Mouse (Mus musculus) embryonic facial prominence, embryonic 15.5 days (tissue): ENCODE measurements around the gene St7l. TPM values are rescaled to one million over a fixed set of nuclear protein-coding genes. Genes with fewer than 3 reads are reported as not detected.

Experiments
- ATAC-seq: fragments of 200-750 bp; cut with Nextera tagmentation; 2 replicates; pipeline ENCODE4 v1.8.0; 2017; ENCODE audit warnings: low read depth, moderate TSS enrichment; ENCODE audit not compliant: insufficient number of reproducible peaks, low FRiP score, low TSS enrichment
- H3K27ac ChIP-seq: fragments of 300-500 bp; sonication (generic); replicated peaks from 2 replicates; pipeline ENCODE4 v1.5.1; 2015; ENCODE audit warnings: mild to moderate bottlenecking, inconsistent platforms
- H3K27me3 ChIP-seq: fragments of 300-500 bp; sonication (generic); 2 replicates; pipeline ENCODE4 v1.6.1; 2015; ENCODE audit warnings: inconsistent platforms
- H3K36me3 ChIP-seq: fragments of 300-500 bp; sonication (generic); 2 replicates; pipeline ENCODE4 v1.6.1; 2015; ENCODE audit warnings: mild to moderate bottlenecking, inconsistent platforms
- H3K4me1 ChIP-seq: fragments of 300-500 bp; sonication (generic); 2 replicates; pipeline ENCODE4 v1.6.1; 2015; ENCODE audit warnings: inconsistent platforms
- H3K4me2 ChIP-seq: fragments of 300-500 bp; sonication (generic); replicated peaks from 2 replicates; pipeline ENCODE4 v1.6.1; 2015; ENCODE audit warnings: mild to moderate bottlenecking, inconsistent platforms
- H3K4me3 ChIP-seq: fragments of 300-500 bp; sonication (generic); replicated peaks from 2 replicates; pipeline ENCODE4 v1.5.1; 2015; ENCODE audit warnings: mild to moderate bottlenecking, inconsistent platforms
- H3K9ac ChIP-seq: fragments of 300-500 bp; sonication (generic); 2 replicates; pipeline ENCODE4 v1.6.1; 2015; ENCODE audit warnings: inconsistent platforms
- H3K9me3 ChIP-seq: fragments of 300-500 bp; sonication (generic); replicated peaks from 2 replicates; pipeline ENCODE4 v1.6.1; 2016; ENCODE audit warnings: inconsistent platforms
- WGBS: fragments of 180-500 bp; shearing (Covaris S2); methylation state at CpG from one replicate; pipeline ENCODE4 v1.1.7; 2015; 5-methylcytosine and 5-hydroxymethylcytosine counted together
- polyA plus RNA-seq: library from polyadenylated mRNA; unstranded; fragments of >200 nt; fragmentation: Nextera tagmentation; extraction: Ambion mirVana; gene quantifications from 2 replicates; pipeline ENCODE4 v1.2.1, GENCODE M21; 2015

The St7l gene
- polyA plus RNA-seq, 1 experiment from 2014 or later: 42.4 TPM

DNA sequence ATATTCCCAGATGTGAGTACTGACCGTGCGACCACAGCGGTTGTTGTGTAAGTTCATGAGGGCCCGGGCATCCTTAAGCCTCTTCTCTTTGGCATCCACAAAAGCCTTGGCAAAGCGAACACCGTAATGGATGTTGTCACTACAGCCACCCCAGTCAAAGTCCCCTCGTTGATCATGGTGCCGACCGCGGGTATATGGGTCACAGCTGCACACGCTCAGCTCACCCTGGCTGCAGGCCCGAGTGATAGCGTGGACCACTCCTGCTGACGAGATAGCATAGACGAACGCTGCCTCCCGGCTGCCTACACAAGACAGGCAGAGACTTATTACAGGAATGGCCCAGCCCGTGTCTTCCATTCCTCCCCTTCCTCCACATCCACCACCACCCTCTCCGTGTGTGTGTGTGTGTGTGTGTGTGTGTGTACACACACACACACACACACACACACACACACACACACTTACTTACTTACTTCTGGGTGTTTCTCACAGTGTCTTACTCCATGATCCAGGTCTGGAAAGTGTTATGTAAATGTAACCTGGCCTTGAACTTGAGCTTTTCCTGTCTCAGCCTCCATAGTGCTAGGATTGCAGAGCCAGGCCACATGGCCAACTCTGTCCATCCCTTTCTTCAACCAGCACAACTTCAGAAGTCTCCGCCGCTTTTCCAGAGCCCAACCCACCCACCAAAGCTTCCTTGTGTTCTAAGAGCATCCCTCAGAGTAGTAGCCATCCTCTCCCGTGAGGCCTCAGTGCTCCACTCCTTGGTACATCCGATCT lies 89.3 kb downstream of the St7l start:
- H3K4me2 ChIP-seq: no peak overlapping the region
- H3K27me3 ChIP-seq: no peaks in the 10 kb centered on the region
- H3K27ac ChIP-seq: no peak overlapping the region
- H3K4me1 ChIP-seq: peaks cover 6% of the 10 kb centered on the region; the same call in 1 of the 2 replicates
- H3K4me3 ChIP-seq: no peak overlapping the region
- ATAC-seq: no peak
- 92% methylated on average over 23 of the region's 23 CpGs for WGBS
- H3K9ac ChIP-seq: no peak overlapping the region
- H3K36me3 ChIP-seq: peaks cover 26% of the 10 kb centered on the region
- H3K9me3 ChIP-seq: no peaks in the 10 kb centered on the region

DNA sequence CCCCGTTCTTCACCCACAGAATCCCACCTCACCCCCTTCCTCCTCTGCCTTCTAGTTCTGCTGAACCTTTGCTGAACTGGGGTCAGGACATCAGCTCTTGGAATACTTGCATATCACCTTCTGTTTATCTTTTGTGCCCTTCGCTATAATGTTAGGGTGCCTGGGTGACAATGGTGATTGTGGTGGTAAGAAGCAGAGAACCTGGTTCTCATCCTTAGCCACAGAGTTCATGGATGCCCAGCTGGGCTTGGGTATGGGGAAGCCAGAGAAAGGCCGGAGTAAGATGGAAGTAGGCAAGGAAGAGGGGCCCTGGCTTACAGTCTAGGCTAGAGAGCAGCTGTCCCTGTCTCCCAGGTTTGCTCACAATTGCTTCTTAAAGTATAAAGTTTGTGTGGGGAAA lies 90.3 kb downstream of the St7l start:
- ATAC-seq: no peak
- H3K4me3 ChIP-seq: no peak overlapping the region
- H3K27ac ChIP-seq: no peak overlapping the region
- no peak overlapping the region for H3K4me2 ChIP-seq
- no peaks in the 10 kb centered on the region for H3K9me3 ChIP-seq
- H3K4me1 ChIP-seq: peaks cover 6% of the 10 kb centered on the region; the same call in 1 of the 2 replicates
- WGBS: 88% methylated on average over 3 of the region's 3 CpGs
- peaks cover 7% of the 10 kb centered on the region for H3K27me3 ChIP-seq
- no peak overlapping the region for H3K9ac ChIP-seq
- peaks cover 26% of the 10 kb centered on the region for H3K36me3 ChIP-seq

DNA sequence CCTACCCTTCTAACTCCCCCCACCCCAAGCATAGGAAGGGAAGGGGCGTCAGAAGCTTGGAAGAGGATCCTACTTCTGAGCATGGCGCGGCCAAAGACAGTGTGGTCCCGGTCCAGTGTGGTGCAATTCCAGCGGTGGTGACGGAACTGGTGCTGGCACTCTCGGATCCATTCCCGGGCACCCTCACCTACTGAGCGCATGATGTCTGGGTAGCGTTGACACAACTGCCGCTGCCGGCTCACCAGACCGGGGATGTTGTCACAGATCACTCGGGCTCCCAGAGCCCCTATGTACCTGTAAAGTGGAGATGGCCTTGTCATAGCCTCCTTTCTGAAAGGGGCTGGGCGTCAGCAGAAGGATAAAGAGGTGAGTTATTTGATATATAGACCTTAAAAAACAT lies 90.7 kb downstream of the St7l start:
- Histone ChIP-seq H3K36me3 (peaks cover 25% of the 10 kb centered on the region), H3K9me3 (no peaks in the 10 kb centered on the region), H3K27ac (no peak overlapping the region), H3K9ac (no peak overlapping the region), H3K4me3 (no peak overlapping the region), H3K4me2 (no peak overlapping the region), H3K27me3 (peaks cover 8% of the 10 kb centered on the region), H3K4me1 (peaks cover 6% of the 10 kb centered on the region; the same call in 1 of the 2 replicates)
- 94% methylated on average over 15 of the region's 15 CpGs for WGBS
- no peak for ATAC-seq

DNA sequence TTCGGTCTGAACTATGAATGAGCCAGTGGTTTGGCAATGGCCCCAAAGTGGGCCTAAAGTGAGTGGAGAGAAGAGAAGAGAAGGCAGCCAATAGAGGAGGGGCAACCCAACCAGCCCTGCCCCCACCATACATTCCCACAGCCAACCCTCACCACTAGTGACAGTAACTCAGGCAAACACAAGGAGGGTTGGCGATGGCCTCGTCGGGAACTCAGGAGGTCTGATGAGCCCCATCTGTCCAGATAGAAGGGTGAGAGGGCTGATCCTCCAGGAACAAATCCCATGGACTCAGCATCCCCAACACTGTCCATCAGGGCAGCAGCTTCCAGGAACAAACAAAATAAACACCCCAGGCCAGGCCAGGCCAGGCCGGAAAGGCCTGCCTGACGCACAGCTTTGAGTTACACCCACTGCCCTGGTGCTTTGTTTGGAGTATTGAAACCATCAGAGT lies 92.4 kb downstream of the St7l start:
- H3K4me2 ChIP-seq: no peak overlapping the region
- H3K4me1 ChIP-seq: peaks cover 18% of the 10 kb centered on the region
- 67% methylated on average over 6 of the region's 6 CpGs for WGBS
- H3K36me3 ChIP-seq: peaks cover 13% of the 10 kb centered on the region
- peaks cover 19% of the 10 kb centered on the region for H3K27me3 ChIP-seq
- H3K9ac ChIP-seq: no peak overlapping the region
- H3K27ac ChIP-seq: no peak overlapping the region
- no peak for ATAC-seq
- H3K9me3 ChIP-seq: no peaks in the 10 kb centered on the region
- no peak overlapping the region for H3K4me3 ChIP-seq

DNA sequence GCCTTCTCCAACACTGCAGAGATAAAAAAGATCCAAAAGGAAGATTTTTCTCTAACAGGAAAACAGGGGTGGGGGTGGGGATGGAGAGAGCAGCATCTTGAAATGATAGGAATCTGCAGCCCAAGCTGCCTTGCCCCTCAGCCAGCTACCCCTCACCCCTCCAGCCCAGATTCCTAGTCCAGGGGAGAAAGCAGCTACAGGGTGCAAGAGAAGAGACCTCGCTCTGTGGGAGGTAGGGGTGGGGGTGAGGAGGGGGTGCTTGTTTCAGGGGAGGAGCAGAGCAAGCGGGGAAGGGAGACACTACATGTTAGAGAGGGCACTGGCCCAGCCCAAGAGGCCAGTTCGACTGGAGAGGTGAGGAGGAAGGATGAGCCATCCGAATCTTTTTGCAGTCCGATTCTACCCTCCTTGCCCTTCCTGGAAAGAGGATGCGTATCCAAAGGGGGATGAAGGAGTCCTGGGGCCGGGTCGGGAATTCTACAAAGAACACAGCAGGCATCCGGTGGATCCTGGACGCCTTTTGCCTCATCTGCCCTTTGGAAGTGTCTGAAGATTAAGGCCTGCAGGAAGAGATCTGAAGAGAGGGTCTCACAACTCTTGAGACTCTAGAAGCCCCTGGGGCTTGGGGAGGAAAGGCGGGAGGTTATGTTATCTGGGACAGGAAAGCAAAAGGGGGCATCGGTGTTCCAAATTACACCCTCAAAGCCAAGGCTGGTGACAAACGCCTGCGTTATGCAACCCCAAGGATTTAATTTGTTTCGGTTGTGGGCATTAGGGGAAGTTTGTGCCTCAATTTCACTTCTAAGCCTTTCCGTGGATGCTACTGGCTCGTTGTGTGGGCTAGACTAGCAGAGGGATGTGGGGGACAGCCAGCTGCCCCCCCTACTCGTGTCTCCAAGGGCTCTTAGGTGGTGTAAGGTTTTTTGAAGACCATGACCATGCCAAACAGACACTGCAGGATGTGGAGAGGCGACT lies 96.5 kb downstream of the St7l start:
- 11% methylated on average over 19 of the region's 19 CpGs for WGBS
- H3K9ac ChIP-seq: no peak overlapping the region
- H3K27me3 ChIP-seq: peaks cover 33% of the 10 kb centered on the region
- H3K9me3 ChIP-seq: no peaks in the 10 kb centered on the region
- no peak overlapping the region for H3K27ac ChIP-seq
- H3K4me3 ChIP-seq: 0 out of 2 replicates have a peak overlapping the region, but pooled peaks have one; percentile 3
- H3K4me1 ChIP-seq: peaks cover 55% of the 10 kb centered on the region
- no peak for ATAC-seq
- H3K4me2 ChIP-seq: peak overlapping the region; percentile 89
- no peaks in the 10 kb centered on the region for H3K36me3 ChIP-seq

DNA sequence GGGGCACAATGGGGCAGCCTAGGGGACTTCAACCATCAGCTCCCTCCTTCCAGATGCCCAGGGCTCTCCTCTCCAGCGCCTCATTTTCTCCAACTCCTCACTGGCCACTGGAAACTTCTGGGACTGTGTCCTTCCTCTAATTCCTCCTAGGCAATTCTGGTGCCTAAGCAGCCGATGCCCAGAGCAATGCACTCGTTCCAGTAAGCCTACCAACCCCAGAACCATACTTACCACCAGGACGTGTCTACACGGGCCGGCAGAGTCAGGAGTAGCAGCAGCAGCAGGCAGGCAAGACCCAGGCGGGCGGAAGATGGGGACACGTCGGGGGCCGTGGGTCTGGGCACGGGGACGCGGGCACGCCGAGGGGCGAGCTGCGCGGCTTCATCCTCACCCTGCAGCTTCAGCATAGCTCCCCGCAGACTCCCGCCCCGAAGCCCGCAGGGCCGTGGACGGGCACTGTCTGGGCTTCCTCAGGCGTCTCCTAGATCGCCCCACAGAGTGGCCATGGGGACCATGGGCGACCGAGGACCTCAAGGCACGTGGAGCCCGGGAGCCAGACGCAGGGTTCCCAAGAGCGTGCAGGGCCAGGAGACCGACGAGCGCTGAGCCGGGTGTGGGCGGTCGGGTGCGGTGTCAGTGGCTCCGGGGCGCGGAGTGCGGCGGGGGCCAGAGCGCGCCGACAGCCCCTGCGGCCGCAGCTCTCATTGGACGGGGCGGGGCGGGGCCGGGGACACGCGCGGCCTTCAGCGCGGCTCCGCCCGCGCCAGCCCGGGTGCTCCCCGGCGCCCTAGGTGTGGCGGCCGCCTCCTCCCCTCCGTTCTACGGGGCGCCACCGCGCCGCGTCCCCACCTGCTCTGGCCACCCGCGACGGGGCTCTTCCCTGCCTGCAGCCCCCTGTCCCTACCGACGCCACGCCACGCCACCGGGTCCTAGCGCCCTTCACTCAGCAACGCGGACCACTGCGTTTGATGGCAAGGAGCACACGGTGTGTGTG lies 97.6 kb downstream of the St7l start, which contains the start of gene Wnt2b:
Wnt2b (minus strand) TSS at position 856 of the 994 bp plus-strand sequence.
- Histone ChIP-seq H3K4me3 (peak within 1 kb of the TSS; percentile 54), H3K9ac (peak within 1 kb of the TSS; percentile 29), H3K36me3 (no peaks in the 10 kb centered on the region), H3K27ac (0 out of 2 replicates have a peak within 1 kb of the TSS, but pooled peaks have one; percentile 22), H3K27me3 (peaks cover 33% of the 10 kb centered on the region), H3K9me3 (no peaks in the 10 kb centered on the region), H3K4me2 (peak within 1 kb of the TSS; percentile 89), H3K4me1 (peaks cover 57% of the 10 kb centered on the region)
- peak; percentile 58 for ATAC-seq
- 2% methylated on average over 76 of the region's 87 CpGs for WGBS

DNA sequence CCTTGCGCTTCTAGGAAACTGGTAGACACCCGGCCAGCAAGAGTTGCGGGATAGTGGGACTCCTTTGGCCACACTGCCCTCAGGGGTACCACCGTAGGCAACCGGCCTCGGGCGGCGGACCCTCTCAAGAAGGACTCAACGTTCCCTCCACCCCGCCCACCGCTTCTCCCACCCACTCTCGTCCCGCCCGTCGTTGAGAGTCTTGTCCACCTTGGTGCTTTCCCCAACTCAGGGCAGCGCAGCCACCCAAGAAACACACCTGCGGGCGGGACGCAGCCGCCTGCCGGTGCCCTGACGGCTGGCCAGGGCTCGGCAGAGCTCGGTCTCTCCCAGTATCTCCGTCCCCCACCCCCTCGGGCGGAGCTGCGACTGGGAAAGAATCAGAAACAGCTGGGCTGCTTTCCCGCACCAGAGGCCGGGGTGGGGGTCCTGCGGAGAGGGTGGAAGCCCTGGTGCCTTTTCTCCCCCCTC lies 98.4 kb downstream of the St7l start:
- no peaks in the 10 kb centered on the region for H3K36me3 ChIP-seq
- under 1% methylated on average over 31 of the region's 31 CpGs for WGBS

DNA sequence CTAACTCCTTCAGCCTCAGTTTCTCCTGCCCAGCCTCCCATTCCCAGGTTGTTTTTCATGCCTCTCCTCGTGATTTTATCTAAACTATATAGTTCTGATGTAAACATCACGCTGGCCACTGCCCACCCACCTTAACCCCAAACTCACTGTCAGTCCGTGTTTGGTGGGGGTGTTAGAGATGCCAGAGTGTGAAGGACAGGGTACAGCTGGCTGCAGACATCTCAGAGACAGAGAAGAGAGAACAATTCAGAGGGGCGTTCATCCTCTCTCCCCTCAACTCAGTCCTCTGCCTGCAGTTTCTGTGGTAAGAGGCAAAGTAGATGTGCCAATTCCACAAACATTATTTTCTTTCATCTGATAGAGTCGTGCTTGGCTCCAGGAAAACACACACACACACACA lies 99.1 kb downstream of the St7l start:
- H3K9me3 ChIP-seq: no peaks in the 10 kb centered on the region
- H3K4me3 ChIP-seq: peak overlapping the region; percentile 54; the same call in 1 of the 2 replicates
- no peak overlapping the region for H3K9ac ChIP-seq
- no peaks in the 10 kb centered on the region for H3K36me3 ChIP-seq
- H3K4me1 ChIP-seq: peaks cover 55% of the 10 kb centered on the region
- peaks cover 33% of the 10 kb centered on the region for H3K27me3 ChIP-seq
- no peak for ATAC-seq
- H3K4me2 ChIP-seq: peak overlapping the region; percentile 89
- WGBS: 5% methylated on average over 5 of the region's 5 CpGs
- no peak overlapping the region for H3K27ac ChIP-seq

More for the DNA sequence above, 98.4 kb downstream of the St7l start:
- Histone ChIP-seq H3K27me3 (peaks cover 33% of the 10 kb centered on the region), H3K4me3 (peak overlapping the region; percentile 54), H3K4me1 (peaks cover 55% of the 10 kb centered on the region), H3K9me3 (no peaks in the 10 kb centered on the region), H3K9ac (peak overlapping the region; percentile 29), H3K4me2 (peak overlapping the region; percentile 89), H3K27ac (0 out of 2 replicates have a peak overlapping the region, but pooled peaks have one; percentile 22)
- ATAC-seq: no peak

DNA sequence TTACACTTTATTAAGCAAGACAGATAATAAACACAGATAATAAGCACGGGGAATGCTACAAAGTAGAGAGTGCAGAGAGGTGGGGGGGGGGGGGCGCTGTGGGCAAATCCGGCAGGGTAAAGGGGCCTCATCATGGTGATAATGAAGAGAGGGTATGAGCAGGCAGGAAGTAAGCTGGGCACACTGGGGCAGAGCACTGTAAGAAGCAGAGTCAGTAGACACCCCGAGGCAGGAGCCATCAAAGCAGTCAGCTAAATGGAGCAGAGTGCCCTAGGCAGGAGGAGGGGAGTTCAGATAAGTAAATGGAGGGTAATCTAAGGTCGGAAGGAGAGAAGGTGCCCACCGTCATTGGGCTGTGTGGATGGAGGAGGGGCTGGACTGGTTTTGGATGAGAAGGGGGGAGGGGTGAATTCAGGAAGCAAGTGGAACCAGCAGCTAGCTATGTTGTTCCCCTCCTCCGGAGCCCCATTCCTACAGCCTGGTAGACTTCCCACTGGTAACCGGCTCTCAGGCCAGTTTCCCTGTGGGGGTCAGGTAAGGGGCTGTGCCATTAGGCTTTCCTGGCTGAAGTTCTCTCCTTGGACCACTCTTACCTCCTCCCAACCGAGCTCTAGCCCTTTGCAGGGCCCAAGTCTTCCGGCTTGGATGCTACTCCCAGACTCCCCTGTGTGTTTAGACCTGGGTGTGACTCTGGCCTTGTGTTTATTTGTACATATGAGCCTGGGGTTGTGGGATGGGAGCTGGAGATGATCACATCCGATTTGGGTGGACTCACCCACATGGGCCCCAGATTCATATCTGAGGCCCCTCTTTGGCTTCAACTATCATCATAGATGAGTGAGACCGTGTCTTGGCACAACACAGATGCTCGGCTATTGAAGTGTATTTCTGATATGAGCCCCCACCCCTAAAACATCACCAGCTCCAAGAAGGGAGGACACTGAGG lies 99.8 kb downstream of the St7l start:
- ATAC-seq: no peak
- Histone ChIP-seq H3K27me3 (peaks cover 31% of the 10 kb centered on the region), H3K9ac (no peak overlapping the region), H3K4me3 (no peak overlapping the region), H3K36me3 (no peaks in the 10 kb centered on the region), H3K4me1 (peaks cover 59% of the 10 kb centered on the region), H3K9me3 (no peaks in the 10 kb centered on the region), H3K27ac (no peak overlapping the region), H3K4me2 (no peak overlapping the region)
- WGBS: 24% methylated on average over 12 of the region's 13 CpGs
